Mouse (Mus musculus): ENCODE results near the gene Nupr1l. TPM values are rescaled to one million over a fixed set of nuclear protein-coding genes. Genes with fewer than 3 reads are reported as not detected.

The Nupr1l gene
- polyA plus RNA-seq, 1 experiment from 2014 or later: 0.41 TPM

Other genes with a start within 250 kb of the Nupr1l start
- gene Zfp11, start 238.4 kb upstream of the Nupr1l start, polyA plus RNA-seq (2015; fragmentation: Nextera tagmentation; extraction: Ambion mirVana): 0.78 and 0.93 TPM in 2 replicates
- gene Sept14, start 200.0 kb upstream of the Nupr1l start, polyA plus RNA-seq (2015; fragmentation: Nextera tagmentation; extraction: Ambion mirVana): not detected in 2 replicates
- gene Mrps17, start 193.0 kb upstream of the Nupr1l start, polyA plus RNA-seq (2015; fragmentation: Nextera tagmentation; extraction: Ambion mirVana): 83.5 and 93.1 TPM in 2 replicates
- gene Nipsnap2, start 183.5 kb upstream of the Nupr1l start, polyA plus RNA-seq (2015; fragmentation: Nextera tagmentation; extraction: Ambion mirVana): 23.1 and 23.8 TPM in 2 replicates
- gene Psph, start 121.1 kb upstream of the Nupr1l start, polyA plus RNA-seq (2015; fragmentation: Nextera tagmentation; extraction: Ambion mirVana): 92.8 and 104 TPM in 2 replicates
- gene Sumf2, start 61.6 kb upstream of the Nupr1l start, polyA plus RNA-seq (2015; fragmentation: Nextera tagmentation; extraction: Ambion mirVana): 15.2 and 15.7 TPM in 2 replicates
- 510 and 520 TPM in 2 replicates for gene Chchd2, start 21.1 kb upstream of the Nupr1l start, polyA plus RNA-seq (2015; fragmentation: Nextera tagmentation; extraction: Ambion mirVana)
- 0.48 and 0.61 TPM in 2 replicates for gene Zbed5, start 12.8 kb upstream of the Nupr1l start, polyA plus RNA-seq (2015; fragmentation: Nextera tagmentation; extraction: Ambion mirVana)
- gene Phkg1, start 10.0 kb upstream of the Nupr1l start, polyA plus RNA-seq (2015; fragmentation: Nextera tagmentation; extraction: Ambion mirVana): 0.12 and 0.13 TPM in 2 replicates
- gene Vkorc1l1, start 33.4 kb downstream of the Nupr1l start, polyA plus RNA-seq (2015; fragmentation: Nextera tagmentation; extraction: Ambion mirVana): 17.3 and 18.6 TPM in 2 replicates
- 30.5 and 30.6 TPM in 2 replicates for gene Gusb, start 94.5 kb downstream of the Nupr1l start, polyA plus RNA-seq (2015; fragmentation: Nextera tagmentation; extraction: Ambion mirVana)
- 61.8 and 65.8 TPM in 2 replicates for gene Asl, start 120.7 kb downstream of the Nupr1l start, polyA plus RNA-seq (2015; fragmentation: Nextera tagmentation; extraction: Ambion mirVana)
- 17.8 and 19.9 TPM in 2 replicates for gene Crcp, start 120.8 kb downstream of the Nupr1l start, polyA plus RNA-seq (2015; fragmentation: Nextera tagmentation; extraction: Ambion mirVana)
- 19.6 and 20.9 TPM in 2 replicates for gene Tpst1, start 164.8 kb downstream of the Nupr1l start, polyA plus RNA-seq (2015; fragmentation: Nextera tagmentation; extraction: Ambion mirVana)
- 5.7 and 7.0 TPM in 2 replicates for gene Kctd7, start 236.3 kb downstream of the Nupr1l start, polyA plus RNA-seq (2015; fragmentation: Nextera tagmentation; extraction: Ambion mirVana)

Measured in liver, embryonic 16.5 days (tissue).